Mouse (Mus musculus): ENCODE measurements at regions not wholly inside any gene's neighbourhood (a gene's known extent, or its start where the extent isn't known, plus 50 kb on each side); places are given as distances from the start of the nearest gene placed in this dataset.

- TF ChIP-seq GATA1 (IDR thresholded peaks at IDR 0.05; ENCODE audit: borderline replicate concordance, low read length) (no peak), FLI1 (IDR thresholded peaks at IDR 0.05; ENCODE audit: low read length) (no peak)
Measured at GRCm38 (mm10) chr10:37357304-37358060, 218.8 kb upstream of the Marcks start.
